ENCODE assay signal across 32 mouse cellular contexts in genomic region chr7:102943417-102943816, GRCm38 (mm10). TPM values are rescaled to one million over a fixed set of nuclear protein-coding genes. Genes with fewer than 3 reads are reported as not detected.
DNase-seq lines count a peak whose midpoint lies in the region; ATAC-seq and TF ChIP-seq lines count a peak whose summit lies in the region.
"Had no signal": no experiment of that assay in that cellular context is flagged by ENCODE, and none has a peak within 500 bp of the region (broad histone marks: within the 10 kb centered on the region; RNA-seq: fewer than 3 reads in every experiment).

No protein-coding gene starts in this region.

- 85% methylated on average over 1 of the region's 1 CpGs for WGBS in heart, embryonic 11.5 days (ENCODE audit: insufficient replicate concordance)
- WGBS in liver, embryonic 11.5 days = 62% methylated on average over 1 of the region's 1 CpGs
- 46% methylated on average over 1 of the region's 1 CpGs for WGBS in liver, embryonic 13.5 days (ENCODE audit: insufficient replicate concordance)
- 33% methylated on average over 1 of the region's 1 CpGs for WGBS in liver, embryonic 15.5 days (ENCODE audit: insufficient replicate concordance)

- H3K4me3 ChIP-seq in heart, embryonic 11.5 days (ENCODE audit: low read depth, low read length) = no peak overlapping the region
- H3K4me3 ChIP-seq in liver, embryonic 11.5 days (ENCODE audit: low read depth, low read length) = no peak overlapping the region
- H3K4me3 ChIP-seq in liver, embryonic 13.5 days (replicated peaks) = no peak overlapping the region
- no peak overlapping the region for H3K4me3 ChIP-seq in liver, embryonic 15.5 days (replicated peaks)
- H3K4me3 ChIP-seq in left cerebral cortex, adult 2 months = no peak overlapping the region
- H3K4me3 ChIP-seq: embryonic facial prominence, embryonic 13.5 days; embryonic facial prominence, embryonic 15.5 days; erythroblast, embryonic 14.5 days; forebrain, embryonic 10.5 days; forebrain, embryonic 12.5 days; forebrain, embryonic 15.5 days had no signal

- no peak overlapping the region for H3K27ac ChIP-seq in heart, embryonic 11.5 days (ENCODE audit: low read depth, low read length)
- no peak overlapping the region for H3K27ac ChIP-seq in liver, embryonic 11.5 days (ENCODE audit: low read depth, low read length)
- H3K27ac ChIP-seq in liver, embryonic 13.5 days = no peak overlapping the region
- no peak overlapping the region for H3K27ac ChIP-seq in liver, embryonic 15.5 days (replicated peaks)
- H3K27ac ChIP-seq in left cerebral cortex, adult 2 months = no peak overlapping the region
- H3K27ac ChIP-seq: embryonic facial prominence, embryonic 13.5 days; embryonic facial prominence, embryonic 15.5 days; forebrain, embryonic 10.5 days; forebrain, embryonic 12.5 days; forebrain, embryonic 15.5 days had no signal

- ATAC-seq in heart, embryonic 11.5 days (replicated peaks; ENCODE audit: insufficient number of reproducible peaks, low FRiP score, low TSS enrichment) = peak; percentile 75; the same call in 1 of the 2 replicates
- peak; percentile 86 for ATAC-seq in liver, embryonic 11.5 days (replicated peaks; ENCODE audit: low FRiP score)
- peak; percentile 90 for ATAC-seq in liver, embryonic 13.5 days (ENCODE audit: low read depth)
- peak; percentile 70 for ATAC-seq in liver, embryonic 15.5 days (ENCODE audit: insufficient read depth)
- ATAC-seq: activated CD4-positive, CD25-positive, alpha-beta regulatory T cell, adult 4 months; CD4-positive, CD25-positive, alpha-beta regulatory T cell, adult 4 months; forebrain, embryonic 15.5 days; Patski had no signal

- no peak overlapping the region for H3K4me2 ChIP-seq in heart, embryonic 11.5 days
- no peak overlapping the region for H3K4me2 ChIP-seq in liver, embryonic 11.5 days
- no peak overlapping the region for H3K4me2 ChIP-seq in liver, embryonic 13.5 days
- H3K4me2 ChIP-seq in liver, embryonic 15.5 days = no peak overlapping the region
- H3K4me2 ChIP-seq: embryonic facial prominence, embryonic 13.5 days; embryonic facial prominence, embryonic 15.5 days; forebrain, embryonic 12.5 days; forebrain, embryonic 15.5 days had no signal

- H3K9me3 ChIP-seq in heart, embryonic 11.5 days (replicated peaks; ENCODE audit: control insufficient read depth, low read length) = no peaks in the 10 kb centered on the region
- no peaks in the 10 kb centered on the region for H3K9me3 ChIP-seq in liver, embryonic 11.5 days (ENCODE audit: control insufficient read depth, low read length)
- H3K9me3 ChIP-seq in liver, embryonic 13.5 days (replicated peaks) = no peaks in the 10 kb centered on the region
- H3K9me3 ChIP-seq in liver, embryonic 15.5 days (replicated peaks) = no peaks in the 10 kb centered on the region
- H3K9me3 ChIP-seq: embryonic facial prominence, embryonic 13.5 days; embryonic facial prominence, embryonic 15.5 days; forebrain, embryonic 10.5 days; forebrain, embryonic 12.5 days; forebrain, embryonic 15.5 days; G1E had no signal

- DNase-seq in heart, postnatal 25 days (ENCODE audit: low spot score) = no peak
- no peak for DNase-seq in liver, embryonic 11.5 days (ENCODE audit: low spot score)
- no peak for DNase-seq in liver
- no peak for DNase-seq in liver, embryonic 13.5 days
- no peak for DNase-seq in spleen, postnatal 14 days (ENCODE audit: low spot score in 2 of 2)
- DNase-seq in left cerebral cortex, adult 2 months (ENCODE audit: extremely low spot score in 1 of 2, low spot score in 2 of 2) = no peak
- DNase-seq: adrenal gland, adult 8-10 months; adrenal gland, postnatal 14 days; adrenal gland, postnatal 36 days; B cell, adult 2 months; cerebellum, adult 18-20 months; cerebellum, adult 8-10 months; cerebellum, adult 9-11 months; cerebellum, postnatal 14 days; cerebellum, postnatal 36 days; embryo, embryonic 11 days had no signal

- no peaks in the 10 kb centered on the region for H3K36me3 ChIP-seq in heart, embryonic 11.5 days (ENCODE audit: control insufficient read depth, insufficient read depth, low read length)
- no peaks in the 10 kb centered on the region for H3K36me3 ChIP-seq in liver, embryonic 11.5 days (ENCODE audit: control insufficient read depth, insufficient read depth, low read length)
- H3K36me3 ChIP-seq in liver, embryonic 13.5 days = no peaks in the 10 kb centered on the region
- H3K36me3 ChIP-seq in liver, embryonic 15.5 days (replicated peaks) = no peaks in the 10 kb centered on the region
- H3K36me3 ChIP-seq: embryonic facial prominence, embryonic 13.5 days; embryonic facial prominence, embryonic 15.5 days; forebrain, embryonic 10.5 days; forebrain, embryonic 12.5 days; forebrain, embryonic 15.5 days; G1E had no signal

- H3K27me3 ChIP-seq in heart, embryonic 11.5 days (ENCODE audit: control insufficient read depth, insufficient read depth, low read length) = no peaks in the 10 kb centered on the region
- no peaks in the 10 kb centered on the region for H3K27me3 ChIP-seq in liver, embryonic 11.5 days (replicated peaks; ENCODE audit: control insufficient read depth, insufficient read depth, low read length)
- no peaks in the 10 kb centered on the region for H3K27me3 ChIP-seq in liver, embryonic 13.5 days
- H3K27me3 ChIP-seq in liver, embryonic 15.5 days = no peaks in the 10 kb centered on the region
- H3K27me3 ChIP-seq: CH12.LX; embryonic facial prominence, embryonic 13.5 days; embryonic facial prominence, embryonic 15.5 days; forebrain, embryonic 12.5 days; forebrain, embryonic 15.5 days; Patski had no signal

- H3K4me1 ChIP-seq in heart, embryonic 11.5 days (ENCODE audit: control insufficient read depth, insufficient read depth, low read length) = no peaks in the 10 kb centered on the region
- no peaks in the 10 kb centered on the region for H3K4me1 ChIP-seq in liver, embryonic 11.5 days (replicated peaks; ENCODE audit: control insufficient read depth, insufficient read depth, low read length)
- peaks cover 3% of the 10 kb centered on the region; the same call in 1 of the 2 replicates for H3K4me1 ChIP-seq in liver, embryonic 13.5 days (replicated peaks)
- H3K4me1 ChIP-seq in liver, embryonic 15.5 days (replicated peaks) = no peaks in the 10 kb centered on the region
- H3K4me1 ChIP-seq: embryonic facial prominence, embryonic 13.5 days; embryonic facial prominence, embryonic 15.5 days; forebrain, embryonic 10.5 days; forebrain, embryonic 12.5 days; forebrain, embryonic 15.5 days had no signal

- no peak for TF ChIP-seq CTCF in left cerebral cortex, adult 2 months (IDR thresholded peaks at IDR 0.05)

- intact Hi-C loops in heart, postnatal 25 days (cut with DNase I) = no loop called here
- intact Hi-C loops in left cerebral cortex, adult 2 months (cut with DNase I) = no loop called here

- H3K9ac ChIP-seq in heart, embryonic 11.5 days (ENCODE audit: low read depth, low read length) = no peak overlapping the region
- no peak overlapping the region for H3K9ac ChIP-seq in liver, embryonic 11.5 days (ENCODE audit: low read depth, low read length)
- no peak overlapping the region for H3K9ac ChIP-seq in liver, embryonic 13.5 days
- no peak overlapping the region for H3K9ac ChIP-seq in liver, embryonic 15.5 days
- H3K9ac ChIP-seq: embryonic facial prominence, embryonic 13.5 days; embryonic facial prominence, embryonic 15.5 days; forebrain, embryonic 12.5 days; forebrain, embryonic 15.5 days had no signal

RNA-seq across cellular contexts. Expression of gene Olfr573-ps1, which starts 1.0 kb away (rescaled TPM):
- not detected in 2 replicates for polyA plus RNA-seq in heart, embryonic 11.5 days (2014; fragmentation: Nextera tagmentation; extraction: Ambion mirVana)
- not detected for total RNA-seq in heart, postnatal 25 days (2021)
- not detected in 2 replicates for polyA plus RNA-seq in liver, embryonic 11.5 days (2014; fragmentation: Nextera tagmentation; extraction: Ambion mirVana)
- not detected in 2 replicates for polyA plus RNA-seq in liver, embryonic 13.5 days (2015; fragmentation: Nextera tagmentation; extraction: Ambion mirVana)
- not detected in 2 replicates for polyA plus RNA-seq in liver, embryonic 15.5 days (2015; fragmentation: Nextera tagmentation; extraction: Ambion mirVana)
- total RNA-seq in left cerebral cortex, adult 2 months (2021) = not detected
- total RNA-seq: adrenal gland, adult 18-20 months; adrenal gland, adult 8-10 months; adrenal gland, postnatal 14 days; adrenal gland, postnatal 36 days; CH12.LX; common myeloid progenitor, adult 5-6 weeks; G1E had no signal
- polyA plus RNA-seq: activated CD4-positive, CD25-positive, alpha-beta regulatory T cell, adult 4 months; CD4-positive, CD25-positive, alpha-beta regulatory T cell, adult 4 months; embryonic facial prominence, embryonic 11.5 days; embryonic facial prominence, embryonic 13.5 days; embryonic facial prominence, embryonic 15.5 days; erythroblast, embryonic 14.5 days; forebrain, embryonic 10.5 days; forebrain, embryonic 12.5 days; forebrain, embryonic 15.5 days; G1E; Patski had no signal

RNA-seq across cellular contexts. Expression of gene Olfr574, which starts 4.8 kb away (rescaled TPM):
- polyA plus RNA-seq in heart, embryonic 11.5 days (2014; fragmentation: Nextera tagmentation; extraction: Ambion mirVana) = not detected in 2 replicates
- not detected for total RNA-seq in heart, postnatal 25 days (2021)
- not detected in 2 replicates for polyA plus RNA-seq in liver, embryonic 11.5 days (2014; fragmentation: Nextera tagmentation; extraction: Ambion mirVana)
- polyA plus RNA-seq in liver, embryonic 13.5 days (2015; fragmentation: Nextera tagmentation; extraction: Ambion mirVana) = not detected in 2 replicates
- polyA plus RNA-seq in liver, embryonic 15.5 days (2015; fragmentation: Nextera tagmentation; extraction: Ambion mirVana) = not detected in 2 replicates
- not detected for total RNA-seq in left cerebral cortex, adult 2 months (2021)
- total RNA-seq: adrenal gland, postnatal 14 days; adrenal gland, postnatal 36 days; CH12.LX; common myeloid progenitor, adult 5-6 weeks; G1E had no signal
- polyA plus RNA-seq: activated CD4-positive, CD25-positive, alpha-beta regulatory T cell, adult 4 months; CD4-positive, CD25-positive, alpha-beta regulatory T cell, adult 4 months; embryonic facial prominence, embryonic 11.5 days; embryonic facial prominence, embryonic 13.5 days; embryonic facial prominence, embryonic 15.5 days; erythroblast, embryonic 14.5 days; forebrain, embryonic 10.5 days; forebrain, embryonic 12.5 days; forebrain, embryonic 15.5 days; G1E; Patski had no signal

RNA-seq across cellular contexts. Expression of gene Olfr575, which starts 15.2 kb away (rescaled TPM):
- polyA plus RNA-seq in heart, embryonic 11.5 days (2014; fragmentation: Nextera tagmentation; extraction: Ambion mirVana) = not detected in 2 replicates
- total RNA-seq in heart, postnatal 25 days (2021) = not detected
- not detected in 2 replicates for polyA plus RNA-seq in liver, embryonic 11.5 days (2014; fragmentation: Nextera tagmentation; extraction: Ambion mirVana)
- not detected in 2 replicates for polyA plus RNA-seq in liver, embryonic 13.5 days (2015; fragmentation: Nextera tagmentation; extraction: Ambion mirVana)
- not detected in 2 replicates for polyA plus RNA-seq in liver, embryonic 15.5 days (2015; fragmentation: Nextera tagmentation; extraction: Ambion mirVana)
- total RNA-seq in left cerebral cortex, adult 2 months (2021) = not detected
- total RNA-seq: adrenal gland, adult 18-20 months; adrenal gland, adult 8-10 months; adrenal gland, postnatal 14 days; adrenal gland, postnatal 36 days; CH12.LX; common myeloid progenitor, adult 5-6 weeks had no signal
- polyA plus RNA-seq: activated CD4-positive, CD25-positive, alpha-beta regulatory T cell, adult 4 months; CD4-positive, CD25-positive, alpha-beta regulatory T cell, adult 4 months; embryonic facial prominence, embryonic 11.5 days; embryonic facial prominence, embryonic 13.5 days; embryonic facial prominence, embryonic 15.5 days; erythroblast, embryonic 14.5 days; forebrain, embryonic 10.5 days; forebrain, embryonic 12.5 days; forebrain, embryonic 15.5 days; G1E; Patski had no signal

RNA-seq across cellular contexts. Expression of gene Olfr576, which starts 19.0 kb away (rescaled TPM):
- not detected in 2 replicates for polyA plus RNA-seq in heart, embryonic 11.5 days (2014; fragmentation: Nextera tagmentation; extraction: Ambion mirVana)
- not detected for total RNA-seq in heart, postnatal 25 days (2021)
- polyA plus RNA-seq in liver, embryonic 11.5 days (2014; fragmentation: Nextera tagmentation; extraction: Ambion mirVana) = not detected in 2 replicates
- not detected in 2 replicates for polyA plus RNA-seq in liver, embryonic 13.5 days (2015; fragmentation: Nextera tagmentation; extraction: Ambion mirVana)
- not detected in 2 replicates for polyA plus RNA-seq in liver, embryonic 15.5 days (2015; fragmentation: Nextera tagmentation; extraction: Ambion mirVana)
- total RNA-seq in left cerebral cortex, adult 2 months (2021) = not detected
- total RNA-seq: adrenal gland, adult 18-20 months; adrenal gland, adult 8-10 months; adrenal gland, postnatal 14 days; adrenal gland, postnatal 36 days; CH12.LX; common myeloid progenitor, adult 5-6 weeks; G1E had no signal
- polyA plus RNA-seq: activated CD4-positive, CD25-positive, alpha-beta regulatory T cell, adult 4 months; CD4-positive, CD25-positive, alpha-beta regulatory T cell, adult 4 months; embryonic facial prominence, embryonic 11.5 days; embryonic facial prominence, embryonic 13.5 days; embryonic facial prominence, embryonic 15.5 days; erythroblast, embryonic 14.5 days; forebrain, embryonic 10.5 days; forebrain, embryonic 12.5 days; forebrain, embryonic 15.5 days; G1E; Patski had no signal

RNA-seq across cellular contexts. Expression of gene Olfr572, which starts 19.2 kb away (rescaled TPM):
- not detected in 2 replicates for polyA plus RNA-seq in heart, embryonic 11.5 days (2014; fragmentation: Nextera tagmentation; extraction: Ambion mirVana)
- not detected for total RNA-seq in heart, postnatal 25 days (2021)
- not detected in 2 replicates for polyA plus RNA-seq in liver, embryonic 11.5 days (2014; fragmentation: Nextera tagmentation; extraction: Ambion mirVana)
- not detected in 2 replicates for polyA plus RNA-seq in liver, embryonic 13.5 days (2015; fragmentation: Nextera tagmentation; extraction: Ambion mirVana)
- polyA plus RNA-seq in liver, embryonic 15.5 days (2015; fragmentation: Nextera tagmentation; extraction: Ambion mirVana) = not detected in 2 replicates
- total RNA-seq in left cerebral cortex, adult 2 months (2021) = not detected
- total RNA-seq: adrenal gland, adult 18-20 months; adrenal gland, adult 8-10 months; adrenal gland, postnatal 14 days; adrenal gland, postnatal 36 days; CH12.LX; common myeloid progenitor, adult 5-6 weeks had no signal
- polyA plus RNA-seq: activated CD4-positive, CD25-positive, alpha-beta regulatory T cell, adult 4 months; CD4-positive, CD25-positive, alpha-beta regulatory T cell, adult 4 months; embryonic facial prominence, embryonic 11.5 days; embryonic facial prominence, embryonic 13.5 days; embryonic facial prominence, embryonic 15.5 days; erythroblast, embryonic 14.5 days; forebrain, embryonic 10.5 days; forebrain, embryonic 12.5 days; forebrain, embryonic 15.5 days; G1E; Patski had no signal
